Mouse (Mus musculus) left cerebral cortex, adult 2 months (tissue): ENCODE results near the gene Itpa. TPM values are rescaled to one million over a fixed set of nuclear protein-coding genes. Genes with fewer than 3 reads are reported as not detected.
"Not testable (repeated sequence)": the region's sequence is repeated elsewhere in the genome, so short reads cannot be mapped to it uniquely, and the experiment has no call there.

Experiments used
- DNase-seq, 2 experiments: peaks; one replicate each; pipeline ENCODE4 v3.0.0; 2021 to 2022; ENCODE audit warnings: low spot score in 2 of 2, mixed read lengths in 1 of 2; ENCODE audit errors: extremely low spot score in 1 of 2
- H3K27ac ChIP-seq: fragments of 200-600 bp; 2 replicates; pipeline ENCODE4 v1.8.1; 2022
- H3K4me3 ChIP-seq: fragments of 200-600 bp; 2 replicates; pipeline ENCODE4 v1.8.1; 2022
- CTCF ChIP-seq: fragments of 200-600 bp; IDR thresholded peaks from 2 replicates; pipeline ENCODE4 v1.8.1; 2022; ENCODE audit warnings: antibody characterized with exemption, mild to moderate bottlenecking, moderate library complexity
- intact Hi-C: fragments of 180-260 bp; cut with DNase I; formaldehyde crosslinking; loops from one replicate; pipeline ENCODE4 v1.15.1; 2025
- total RNA-seq, 2 experiments: library from RNA; stranded (reverse); gene quantifications; 2 replicates each; pipeline ENCODE4 v1.2.3; 2021

Gene Itpa
- total RNA-seq, 2 experiments from 2014 or later = 35.7 to 39.7 TPM

DNA sequence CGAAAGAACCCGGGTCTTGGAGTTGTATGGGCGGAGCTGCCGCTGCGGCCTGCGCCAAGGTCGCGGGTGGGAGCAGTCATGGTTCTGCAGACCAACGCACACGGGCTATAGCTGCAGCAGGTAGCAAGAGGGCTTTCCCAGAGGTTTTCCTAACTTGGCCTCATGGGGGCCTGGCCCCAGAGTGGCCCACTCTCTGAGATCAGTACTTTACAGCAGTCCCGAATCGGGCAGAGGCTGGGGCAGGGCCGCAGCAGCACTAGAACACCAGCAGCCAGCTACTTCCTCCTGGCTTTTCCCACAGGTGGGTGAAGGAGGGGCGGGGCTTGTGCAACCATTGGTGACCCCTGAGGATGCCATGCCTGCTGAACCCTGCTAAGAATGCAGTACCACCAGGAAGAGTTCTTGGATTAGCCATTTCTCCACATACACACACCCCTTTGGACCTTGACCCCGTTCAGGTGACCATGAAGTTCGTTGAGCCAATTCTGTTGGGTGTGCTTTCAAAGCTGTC, 29.3 kb upstream of the Itpa start:
- Histone ChIP-seq H3K4me3 (no peak overlapping the region; the same call in 1 of the 2 replicates), H3K27ac (peak overlapping the region; percentile 30; the same call in 1 of the 2 replicates)
- DNase-seq = no peak
- no peak for TF ChIP-seq CTCF
- intact Hi-C loops = no loop called here

DNA sequence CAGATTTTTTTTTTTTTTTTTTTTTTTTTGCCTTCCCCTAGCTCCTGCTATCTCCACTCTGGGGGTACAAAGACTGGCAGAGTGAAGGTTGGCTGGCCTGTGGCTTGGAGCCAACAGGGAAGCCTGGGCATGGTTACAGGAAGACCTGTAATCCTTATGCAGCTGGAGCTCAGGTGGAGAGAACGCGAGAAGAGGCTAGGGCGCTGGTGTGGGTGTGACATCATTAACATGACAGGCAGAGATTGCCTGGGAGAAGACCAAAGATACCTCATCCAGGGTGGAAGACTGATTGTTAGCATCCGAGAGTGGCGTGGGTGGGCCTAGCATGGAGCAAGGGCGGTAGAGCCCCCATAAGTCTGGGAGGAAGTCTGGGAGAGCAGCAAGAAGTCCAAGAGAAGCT, 28.1 kb upstream of the Itpa start:
- TF ChIP-seq CTCF = no peak
- Histone ChIP-seq H3K27ac (peak overlapping the region; percentile 53), H3K4me3 (peak overlapping the region; percentile 7; the same call in 1 of the 2 replicates)
- no peak for DNase-seq
- intact Hi-C loops = no loop called here

DNA sequence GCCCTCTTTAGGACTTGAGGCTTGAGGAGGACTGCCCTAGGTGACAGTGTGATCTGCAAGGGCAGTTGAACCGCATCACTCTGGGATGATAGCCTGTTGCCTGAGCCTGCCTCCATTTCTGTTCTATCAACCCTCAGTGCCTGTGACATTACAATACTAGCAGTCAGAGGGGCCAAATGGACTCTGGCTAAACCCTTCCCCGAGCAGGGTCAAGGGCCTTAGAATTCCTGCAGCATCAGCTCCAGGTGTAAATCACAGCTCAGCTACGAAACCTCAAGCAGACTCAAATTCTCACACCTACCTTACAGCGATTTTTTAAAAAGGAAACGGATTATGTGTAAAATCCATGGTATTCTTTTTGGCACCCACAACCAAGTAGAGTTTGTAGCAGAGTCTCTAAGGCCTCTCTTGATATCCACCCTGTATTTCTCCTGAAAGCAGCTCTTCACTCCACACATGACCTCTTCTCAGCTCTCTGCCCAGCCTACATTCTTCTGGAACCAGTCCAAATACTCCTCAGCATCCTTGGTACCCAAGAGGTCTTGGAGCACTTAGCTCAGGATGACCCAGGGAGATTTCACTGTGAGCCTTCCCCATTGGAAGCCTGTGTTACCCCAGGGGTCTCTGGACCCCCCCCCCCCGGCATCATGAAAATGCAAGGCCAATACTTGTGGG, 25.9 kb upstream of the Itpa start:
- Histone ChIP-seq H3K27ac (peak overlapping the region; percentile 96), H3K4me3 (peak overlapping the region; percentile 68)
- intact Hi-C loops = loop anchor here (1.0 kb wide), 1 partner anchor 23 kb away; the partner anchor contains the start of gene Ddrgk1
- no peak for TF ChIP-seq CTCF
- no peak for DNase-seq

DNA sequence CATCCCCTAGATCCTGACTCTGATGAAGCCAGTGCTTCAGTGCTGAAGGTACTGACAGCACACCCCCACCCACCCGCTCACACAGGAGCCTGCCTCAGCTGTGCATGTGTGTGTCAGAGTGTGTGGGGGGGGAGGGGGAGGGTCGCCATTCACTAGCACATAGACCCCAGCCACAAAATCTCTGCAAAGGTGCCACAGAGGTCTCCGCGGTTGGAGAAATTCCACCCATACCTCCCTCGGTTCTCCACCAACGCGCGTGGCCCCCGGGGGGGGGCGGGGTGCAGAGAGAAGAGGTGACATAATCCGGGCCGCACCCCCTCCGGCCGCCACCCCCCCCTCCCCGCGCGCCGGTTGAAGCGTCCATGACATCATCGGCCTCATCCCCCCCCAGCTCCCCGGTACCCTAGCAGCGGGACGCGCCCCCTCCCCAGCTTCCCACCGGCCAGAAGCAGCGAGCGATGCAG, 25.2 kb upstream of the Itpa start:
- peak overlapping the region; percentile 68 for H3K4me3 ChIP-seq
- peak overlapping the region; percentile 96 for H3K27ac ChIP-seq
- TF ChIP-seq CTCF = no peak
- intact Hi-C loops = loop anchor here (1.0 kb wide), 1 partner anchor 22 kb away; the partner anchor contains the start of gene Ddrgk1
- DNase-seq = no peak

DNA sequence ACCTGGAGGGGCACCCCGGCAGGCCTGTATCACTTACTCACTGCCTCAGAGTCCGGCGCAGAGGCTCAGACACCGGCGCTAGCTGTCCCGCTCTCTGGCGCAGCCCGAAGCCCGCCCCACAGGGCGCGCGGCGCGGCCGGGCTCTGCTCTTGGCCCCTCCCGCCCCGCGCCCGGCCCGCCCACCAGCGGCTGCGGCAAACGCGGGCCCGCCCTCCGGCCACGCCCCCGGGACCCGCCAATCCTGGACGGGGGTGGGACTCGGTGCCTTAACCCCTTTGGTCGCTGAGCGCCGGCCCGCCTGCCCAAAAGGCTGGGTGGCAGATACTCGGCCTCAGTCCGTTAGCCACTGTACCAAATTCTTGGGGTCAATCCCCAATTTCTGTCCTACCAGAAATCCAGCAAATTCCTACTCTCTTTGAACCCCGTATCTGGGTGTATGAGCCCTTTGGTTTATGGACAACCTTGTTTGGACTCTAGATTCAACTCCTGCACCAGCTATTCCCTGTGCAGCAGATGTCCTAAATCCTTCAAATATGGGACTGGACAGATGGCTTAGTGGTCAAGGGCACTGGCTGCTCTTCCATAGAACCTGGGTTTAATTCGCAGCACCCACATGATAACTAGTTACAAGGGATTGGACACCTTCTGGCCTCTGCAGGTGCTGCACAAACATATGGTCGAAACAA, 24.6 kb upstream of the Itpa start, which contains the start of gene Lzts3:
Lzts3 (minus strand) TSS at position 120 of the 686 bp plus-strand sequence.
- intact Hi-C loops = loop anchor here (1.0 kb wide), 1 partner anchor 21 kb away; the partner anchor contains the start of gene Ddrgk1
- peak; percentile 93 to 94 for DNase-seq
- Histone ChIP-seq H3K4me3 (peak within 1 kb of the TSS; percentile 68), H3K27ac (peak within 1 kb of the TSS; percentile 96)
- no peak for TF ChIP-seq CTCF

DNA sequence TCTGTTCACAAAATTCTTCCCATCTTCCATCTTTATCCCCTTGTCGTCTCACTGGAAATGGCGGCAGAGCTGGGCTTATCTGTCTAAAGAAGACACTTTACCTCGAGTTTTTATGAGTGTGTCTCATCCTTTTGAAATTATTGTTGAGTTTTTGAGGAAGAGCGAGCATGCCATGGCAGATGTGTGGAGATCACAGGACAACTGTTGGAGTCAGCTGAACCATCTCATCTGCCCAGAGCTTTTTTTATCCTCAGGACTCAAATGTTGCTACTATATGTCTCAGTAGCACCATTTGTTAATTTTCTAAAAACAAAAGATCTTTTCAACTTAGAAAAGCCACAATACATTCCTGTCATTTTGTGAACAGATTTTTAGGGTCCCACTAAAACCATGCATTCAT, 22.2 kb upstream of the Itpa start:
- Histone ChIP-seq H3K4me3 (no peak overlapping the region), H3K27ac (no peak overlapping the region)
- intact Hi-C loops = no loop called here
- DNase-seq = no peak
- no peak for TF ChIP-seq CTCF

DNA sequence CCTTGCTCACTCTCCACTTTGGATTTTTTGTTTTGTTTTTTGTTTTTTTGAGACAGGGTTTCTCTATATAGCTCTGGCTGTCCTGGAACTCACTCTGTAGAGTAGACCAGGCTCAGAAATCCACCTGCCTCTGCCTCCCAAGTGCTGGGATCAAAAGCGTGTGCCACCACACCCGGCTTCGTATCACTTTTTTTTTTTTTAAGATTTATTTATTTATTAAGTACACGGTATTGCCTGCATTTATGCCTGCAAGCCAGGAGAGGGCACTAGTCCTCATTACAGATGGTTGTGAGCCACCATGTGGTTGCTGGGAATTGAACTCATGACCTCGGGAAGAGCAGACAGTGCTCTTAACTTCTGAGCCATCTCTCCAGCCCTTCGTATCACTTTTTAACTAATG, 18.4 kb upstream of the Itpa start:
- DNase-seq, H3K27ac ChIP-seq, H3K4me3 ChIP-seq, intact Hi-C loops: not testable (repeated sequence)

DNA sequence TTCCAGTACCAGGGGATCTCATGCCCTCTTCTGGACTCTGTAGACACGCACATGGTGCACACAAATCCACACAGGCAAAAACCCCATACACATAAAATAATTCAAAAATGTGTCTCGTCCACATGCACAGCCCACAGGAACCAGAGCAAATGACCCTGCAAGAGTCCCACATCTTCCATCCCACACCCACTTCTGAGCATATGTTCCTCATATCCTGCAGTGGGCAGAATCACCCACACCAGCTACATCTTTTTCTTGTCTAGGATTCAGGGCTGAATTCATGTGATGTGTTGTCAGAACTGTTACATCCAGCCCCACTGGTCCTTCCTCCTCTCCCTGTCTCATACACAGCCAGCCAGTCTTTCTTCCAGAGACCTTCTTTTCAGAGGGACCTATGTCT, 14.1 kb upstream of the Itpa start:
- no peak; the same call in 1 of the 2 replicates for TF ChIP-seq CTCF
- intact Hi-C loops = no loop called here
- Histone ChIP-seq H3K4me3 (no peak overlapping the region), H3K27ac (peak overlapping the region; percentile 82)
- DNase-seq = peak in 1 of 2 experiments; percentile 28

DNA sequence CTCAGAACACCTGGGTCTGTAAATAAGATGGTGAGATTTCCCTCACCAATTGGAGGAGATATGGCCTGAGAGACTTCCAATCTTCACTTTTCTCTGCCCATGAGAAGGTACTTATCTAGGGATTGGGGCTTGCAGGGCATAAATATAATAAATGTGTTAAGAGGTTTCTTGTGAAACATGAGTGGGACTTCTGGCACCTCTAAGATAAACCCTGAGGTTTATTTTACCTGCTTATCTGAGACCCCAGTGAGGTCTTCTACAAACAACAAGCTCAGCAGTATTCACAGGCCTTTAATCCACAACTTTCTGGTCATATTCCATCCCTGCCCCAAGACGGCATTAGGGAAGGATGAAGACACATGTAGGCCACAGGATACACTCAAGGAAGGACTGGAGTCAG, 13.7 kb upstream of the Itpa start:
- no peak overlapping the region for H3K4me3 ChIP-seq
- no peak for TF ChIP-seq CTCF
- intact Hi-C loops = no loop called here
- DNase-seq = no peak
- peak overlapping the region; percentile 82 for H3K27ac ChIP-seq

DNA sequence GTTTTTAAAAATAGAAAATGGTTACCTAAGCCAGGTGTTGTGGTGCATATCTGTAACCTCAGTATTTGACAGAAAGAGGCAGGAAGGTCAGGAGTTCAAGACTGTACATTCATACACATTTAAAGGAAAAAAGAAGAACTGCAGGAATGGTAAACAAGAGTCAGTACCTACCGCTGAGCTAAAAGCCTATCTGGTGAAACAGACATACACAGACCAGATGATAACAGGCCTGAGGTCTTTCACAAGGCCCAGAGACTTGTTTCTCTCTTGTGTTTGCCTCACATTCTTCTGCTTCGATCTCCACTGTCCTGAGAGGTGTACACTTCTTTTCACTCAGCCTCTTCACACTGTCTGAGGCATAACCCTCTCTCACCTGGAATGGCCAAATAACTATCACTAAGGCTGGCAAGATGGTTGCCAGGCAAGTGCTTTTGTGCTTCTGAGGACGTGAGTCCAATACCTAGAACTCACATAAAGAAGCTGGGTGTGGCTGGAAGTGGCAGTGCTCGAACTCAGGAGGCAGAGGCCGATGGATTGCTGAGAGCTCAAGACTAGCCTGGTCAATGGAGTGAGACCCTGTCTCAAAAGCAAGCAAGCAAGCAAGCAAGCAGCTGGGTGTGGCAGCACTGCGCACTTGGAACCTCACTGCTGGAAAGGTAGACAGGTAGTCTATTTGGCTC, 11.6 kb upstream of the Itpa start:
- DNase-seq = no peak
- H3K4me3 ChIP-seq = no peak overlapping the region
- intact Hi-C loops = no loop called here
- TF ChIP-seq CTCF = no peak
- H3K27ac ChIP-seq = peak overlapping the region; percentile 99

DNA sequence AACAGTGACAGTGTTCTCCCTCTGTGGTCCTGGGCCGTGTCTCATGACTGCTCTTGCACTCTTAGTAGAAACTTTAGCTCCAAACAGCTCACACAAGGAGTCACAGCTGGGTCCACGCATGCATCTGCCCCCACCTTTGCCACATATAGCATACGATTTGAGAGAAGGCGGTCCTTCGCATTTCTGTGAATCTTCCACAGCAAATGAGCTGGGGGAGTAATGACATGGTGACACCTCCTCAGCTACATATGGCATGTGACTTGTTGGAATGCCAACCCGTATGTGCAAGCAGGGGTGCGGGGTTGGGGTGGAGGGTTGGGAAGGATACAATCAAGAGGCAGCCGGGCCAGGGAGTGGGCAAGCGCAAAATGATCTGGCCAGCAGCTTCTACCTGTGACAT, 10.9 kb upstream of the Itpa start:
- intact Hi-C loops = no loop called here
- TF ChIP-seq CTCF = no peak
- H3K4me3 ChIP-seq = no peak overlapping the region
- H3K27ac ChIP-seq = peak overlapping the region; percentile 99
- peak in 1 of 2 experiments; percentile 66 for DNase-seq

DNA sequence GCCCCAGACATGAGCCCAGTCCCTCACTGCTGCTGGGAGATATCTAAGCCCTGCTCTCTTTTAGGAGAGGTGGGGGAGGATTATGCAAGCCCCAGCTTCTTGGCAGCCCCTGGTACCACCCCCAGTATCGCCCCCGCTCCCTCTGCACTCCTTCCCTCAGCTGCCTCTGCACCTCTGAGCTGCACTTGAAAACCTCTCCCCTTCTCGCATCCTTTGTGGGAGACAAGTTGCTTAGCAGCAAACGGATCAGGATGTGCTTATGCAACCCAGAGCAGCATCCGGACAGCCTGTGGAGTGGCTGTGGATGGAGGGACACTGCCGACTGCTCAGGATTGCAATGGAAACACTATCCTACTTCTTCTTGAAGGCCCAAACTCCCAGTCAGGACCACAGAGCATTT, 9.9 kb upstream of the Itpa start:
- no peak for TF ChIP-seq CTCF
- intact Hi-C loops = loop anchor here (1.0 kb wide), 1 partner anchor 81 kb away; no protein-coding TSS in a partner anchor
- peak; percentile 85 to 88 for DNase-seq
- Histone ChIP-seq H3K4me3 (no peak overlapping the region), H3K27ac (peak overlapping the region; percentile 99)
